Mouse (Mus musculus) cortical plate, adult 2 months (tissue): ENCODE measurements at regions not wholly inside any gene's neighbourhood (a gene's known extent, or its start where the extent isn't known, plus 50 kb on each side); places are given as distances from the start of the nearest gene placed in this dataset.

ENCODE experiments used
- CTCF ChIP-seq: fragments of 200-500 bp; IDR thresholded peaks from 2 replicates; pipeline ENCODE4 v1.5.1; 2011; ENCODE audit warnings: mild to moderate bottlenecking, control low read depth, low read length; ENCODE audit not compliant: insufficient read depth; ENCODE audit errors: extremely low read depth
- POLR2A ChIP-seq: fragments of 200-500 bp; IDR thresholded peaks from 2 replicates; pipeline ENCODE4 v1.6.1; 2011; ENCODE audit warnings: mild to moderate bottlenecking, low read length, control low read depth; ENCODE audit not compliant: insufficient read depth; ENCODE audit errors: extremely low read depth

DNA sequence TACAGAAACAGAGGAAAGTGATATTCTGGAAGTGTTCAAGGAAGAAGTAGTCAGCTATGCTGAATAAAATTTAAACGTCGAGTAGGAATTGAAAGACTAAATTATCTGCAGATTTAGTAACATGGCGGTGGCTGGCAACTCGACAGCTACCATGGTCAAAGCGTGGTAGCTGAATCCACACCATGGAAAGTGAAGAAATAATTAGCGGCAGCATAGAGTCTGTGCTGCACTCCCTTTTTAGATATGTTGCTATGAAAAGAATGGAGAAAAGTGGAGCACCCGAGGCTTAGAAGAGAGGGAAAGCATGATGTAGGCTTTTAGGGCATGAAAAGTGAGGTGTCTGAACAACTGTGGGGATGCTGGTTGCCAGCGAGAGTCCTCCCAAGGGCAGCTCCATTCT lies 143.8 kb downstream of the CK137956 start:
- TF ChIP-seq CTCF (no peak), POLR2A (no peak)
